Mouse (Mus musculus): Measurements from ENCODE around the gene Col4a6. TPM values are rescaled to one million over a fixed set of nuclear protein-coding genes. Genes with fewer than 3 reads are reported as not detected.

The Col4a6 gene
- polyA plus RNA-seq, 1 experiment = 0.73 TPM

DNA sequence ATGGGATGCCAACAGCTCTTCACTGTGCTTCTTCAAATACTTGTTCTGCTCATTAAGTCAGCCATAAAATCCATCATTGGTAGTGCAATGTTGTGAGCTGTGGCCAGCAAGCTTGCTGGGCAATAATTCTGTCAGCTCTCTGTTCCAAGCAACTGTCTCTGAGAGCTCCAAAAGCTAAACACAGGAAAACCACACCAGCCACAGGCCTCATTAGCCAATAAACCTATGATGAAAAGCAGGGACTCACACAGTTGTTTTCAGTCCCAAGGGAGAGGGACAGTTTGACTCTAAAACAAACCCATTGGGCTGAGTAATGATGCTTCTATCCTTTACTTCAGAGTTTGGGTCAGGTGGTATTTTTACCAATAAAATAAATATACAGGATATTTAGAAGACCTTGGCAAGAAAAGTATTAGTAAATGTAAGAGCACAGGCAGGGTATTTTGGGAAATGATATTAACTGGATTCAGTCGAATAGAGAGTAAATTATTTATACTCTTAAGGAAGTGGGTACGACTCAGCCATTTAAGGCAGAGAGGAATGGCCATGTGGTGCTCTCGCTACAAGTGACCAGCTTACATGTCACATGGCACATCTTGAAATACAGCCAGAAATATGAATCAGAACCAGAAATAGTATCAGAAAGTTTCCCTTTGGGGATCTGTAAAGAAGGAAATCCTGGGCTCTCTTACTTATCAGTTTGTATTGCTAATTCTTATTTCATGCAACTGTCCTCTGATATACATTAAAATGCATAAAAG is 181.0 kb downstream of the Col4a6 start:
- Histone ChIP-seq H3K4me3 (ENCODE audit: insufficient read depth, low read length) (no peak overlapping the region), H3K27ac (ENCODE audit: insufficient read depth, low read length) (no peak overlapping the region)
- TF ChIP-seq CTCF (IDR thresholded peaks at IDR 0.05; ENCODE audit: extremely low read depth, insufficient read depth, low read length) = no peak
- TF ChIP-seq POLR2A (IDR thresholded peaks at IDR 0.05; ENCODE audit: extremely low read depth, insufficient read depth, low read length) = no peak

GRCm38 (mm10) chrX:141276397-141276796 is 197.5 kb downstream of the Col4a6 start:
- Histone ChIP-seq H3K4me1 (ENCODE audit: control insufficient read depth, insufficient read depth, low read length) (no peaks in the 10 kb centered on the region), H3K4me3 (ENCODE audit: insufficient read depth, low read length) (no peak overlapping the region), H3K27ac (ENCODE audit: insufficient read depth, low read length) (no peak overlapping the region)
- TF ChIP-seq POLR2A (IDR thresholded peaks at IDR 0.05; ENCODE audit: extremely low read depth, insufficient read depth, low read length) (no peak), CTCF (IDR thresholded peaks at IDR 0.05; ENCODE audit: extremely low read depth, insufficient read depth, low read length) (no peak)

More for the DNA sequence above, 181.0 kb downstream of the Col4a6 start:
- H3K4me1 ChIP-seq (ENCODE audit: control insufficient read depth, insufficient read depth, low read length) = no peaks in the 10 kb centered on the region

GRCm38 (mm10) chrX:141265986-141266385 is 207.9 kb downstream of the Col4a6 start:
- TF ChIP-seq POLR2A (IDR thresholded peaks at IDR 0.05; ENCODE audit: extremely low read depth, insufficient read depth, low read length) (no peak), CTCF (IDR thresholded peaks at IDR 0.05; ENCODE audit: extremely low read depth, insufficient read depth, low read length) (no peak)
- H3K27ac ChIP-seq (ENCODE audit: insufficient read depth, low read length) = no peak overlapping the region
- H3K4me3 ChIP-seq (ENCODE audit: insufficient read depth, low read length) = no peak overlapping the region
- no peaks in the 10 kb centered on the region for H3K4me1 ChIP-seq (ENCODE audit: control insufficient read depth, insufficient read depth, low read length)

DNA sequence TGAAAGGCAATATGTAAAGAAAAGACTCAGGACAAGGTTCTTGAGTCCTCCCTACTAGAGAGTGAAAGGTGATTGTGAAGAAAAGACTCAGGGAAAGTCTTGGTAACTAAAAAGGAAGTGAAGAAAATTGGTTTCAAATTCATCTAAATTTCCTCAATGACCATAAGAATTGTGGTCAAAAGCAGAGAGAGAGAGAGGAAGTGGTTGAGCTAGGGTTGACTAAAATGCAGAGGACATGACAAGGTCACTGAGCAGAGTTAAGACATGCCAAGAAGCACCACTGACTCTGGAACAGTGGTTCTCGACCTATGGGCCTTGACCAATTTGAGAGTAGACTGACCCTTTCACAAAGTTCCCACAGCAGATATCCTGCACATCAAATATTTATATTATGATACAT is 224.2 kb downstream of the Col4a6 start:
- Histone ChIP-seq H3K4me1 (ENCODE audit: control insufficient read depth, insufficient read depth, low read length) (no peaks in the 10 kb centered on the region), H3K4me3 (ENCODE audit: insufficient read depth, low read length) (no peak overlapping the region), H3K27ac (ENCODE audit: insufficient read depth, low read length) (no peak overlapping the region)
- TF ChIP-seq CTCF (IDR thresholded peaks at IDR 0.05; ENCODE audit: extremely low read depth, insufficient read depth, low read length) (no peak), POLR2A (IDR thresholded peaks at IDR 0.05; ENCODE audit: extremely low read depth, insufficient read depth, low read length) (no peak)

DNA sequence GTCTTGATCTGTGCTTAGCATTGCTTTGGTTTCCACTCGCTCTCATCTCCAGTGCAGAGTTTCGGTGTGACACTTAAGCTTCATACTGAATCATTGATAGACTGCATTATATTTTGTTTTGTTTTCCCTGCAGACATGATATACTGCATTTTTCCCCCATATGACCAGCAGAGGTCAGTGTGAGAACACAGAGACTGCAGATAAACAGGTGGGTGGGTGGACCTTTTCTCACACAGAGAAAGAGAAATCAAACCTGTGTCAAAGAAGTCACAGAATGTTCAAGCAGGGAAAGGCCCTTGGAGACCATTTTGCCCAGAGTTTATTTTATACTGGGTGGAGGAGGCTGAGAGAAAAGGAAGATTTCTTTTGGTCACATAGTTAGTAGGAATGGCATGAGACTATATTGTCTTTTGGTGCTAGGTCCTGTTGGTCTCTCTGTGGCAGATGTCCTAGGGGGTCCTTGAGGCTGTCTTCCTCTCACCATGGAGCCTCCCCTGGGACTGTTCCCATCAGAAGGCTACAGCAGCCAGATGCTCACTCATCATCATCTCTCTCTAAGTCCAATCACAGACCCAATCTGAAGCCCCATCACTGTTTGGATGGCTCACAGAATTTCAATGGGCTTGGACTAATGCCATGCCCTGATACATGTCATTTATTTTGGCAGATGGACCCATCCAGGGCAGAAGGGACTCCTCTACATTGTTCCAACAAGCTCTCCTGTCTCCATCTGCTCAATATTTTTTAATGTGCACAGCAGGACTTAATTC is 237.1 kb downstream of the Col4a6 start:
- TF ChIP-seq POLR2A (IDR thresholded peaks at IDR 0.05; ENCODE audit: extremely low read depth, insufficient read depth, low read length) = no peak
- TF ChIP-seq CTCF (IDR thresholded peaks at IDR 0.05; ENCODE audit: extremely low read depth, insufficient read depth, low read length) = peak; percentile 43; the same call in 1 of the 2 replicates
- H3K4me3 ChIP-seq (ENCODE audit: insufficient read depth, low read length) = no peak overlapping the region
- H3K4me1 ChIP-seq (ENCODE audit: control insufficient read depth, insufficient read depth, low read length) = no peaks in the 10 kb centered on the region
- no peak overlapping the region for H3K27ac ChIP-seq (ENCODE audit: insufficient read depth, low read length)

DNA sequence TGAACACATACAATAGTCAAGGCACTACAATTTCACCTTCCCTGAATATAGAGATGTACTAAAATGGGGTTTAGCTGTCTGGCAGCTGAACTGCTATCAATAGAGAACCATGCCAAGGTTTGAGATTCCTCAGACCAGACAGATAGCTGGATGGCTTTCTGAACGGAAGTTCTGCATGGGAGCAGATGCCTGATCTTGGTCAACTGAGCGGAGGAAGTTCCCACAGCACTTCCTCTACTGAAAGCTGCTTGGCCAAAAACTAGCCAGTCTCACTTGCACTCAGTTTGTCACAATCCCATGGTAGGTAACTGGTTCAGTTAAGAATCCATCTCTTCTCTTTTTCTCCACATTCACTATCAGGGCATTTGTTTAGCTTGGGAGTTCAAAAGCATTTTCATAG is 245.7 kb downstream of the Col4a6 start:
- H3K27ac ChIP-seq (ENCODE audit: insufficient read depth, low read length) = no peak overlapping the region
- no peak overlapping the region for H3K4me3 ChIP-seq (ENCODE audit: insufficient read depth, low read length)
- no peaks in the 10 kb centered on the region for H3K4me1 ChIP-seq (ENCODE audit: control insufficient read depth, insufficient read depth, low read length)
- no peak for TF ChIP-seq CTCF (IDR thresholded peaks at IDR 0.05; ENCODE audit: extremely low read depth, insufficient read depth, low read length)
- TF ChIP-seq POLR2A (IDR thresholded peaks at IDR 0.05; ENCODE audit: extremely low read depth, insufficient read depth, low read length) = no peak

DNA sequence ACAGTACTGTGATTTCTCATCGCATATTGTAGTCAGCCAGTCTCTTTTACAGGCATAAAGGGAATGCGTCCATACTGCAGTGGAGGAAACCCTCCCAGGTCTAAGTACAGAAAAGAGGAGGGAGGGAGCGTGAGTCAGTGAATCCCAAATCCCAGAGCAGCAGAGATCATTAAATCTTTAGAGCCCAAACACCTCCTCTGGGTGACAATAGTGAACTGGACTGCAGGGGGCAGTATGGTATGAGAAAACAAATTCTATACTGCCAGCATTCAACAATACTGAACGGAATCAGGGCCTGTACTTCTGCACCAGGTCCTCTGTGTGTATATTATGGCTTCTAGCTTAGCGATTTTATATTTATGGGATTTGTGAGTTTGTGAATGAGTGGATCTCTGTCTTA is 261.1 kb downstream of the Col4a6 start:
- H3K27ac ChIP-seq (ENCODE audit: insufficient read depth, low read length) = no peak overlapping the region
- no peaks in the 10 kb centered on the region for H3K4me1 ChIP-seq (ENCODE audit: control insufficient read depth, insufficient read depth, low read length)
- H3K4me3 ChIP-seq (ENCODE audit: insufficient read depth, low read length) = no peak overlapping the region
- peak; percentile 28; the same call in 1 of the 2 replicates for TF ChIP-seq CTCF (IDR thresholded peaks at IDR 0.05; ENCODE audit: extremely low read depth, insufficient read depth, low read length)
- no peak for TF ChIP-seq POLR2A (IDR thresholded peaks at IDR 0.05; ENCODE audit: extremely low read depth, insufficient read depth, low read length)

DNA sequence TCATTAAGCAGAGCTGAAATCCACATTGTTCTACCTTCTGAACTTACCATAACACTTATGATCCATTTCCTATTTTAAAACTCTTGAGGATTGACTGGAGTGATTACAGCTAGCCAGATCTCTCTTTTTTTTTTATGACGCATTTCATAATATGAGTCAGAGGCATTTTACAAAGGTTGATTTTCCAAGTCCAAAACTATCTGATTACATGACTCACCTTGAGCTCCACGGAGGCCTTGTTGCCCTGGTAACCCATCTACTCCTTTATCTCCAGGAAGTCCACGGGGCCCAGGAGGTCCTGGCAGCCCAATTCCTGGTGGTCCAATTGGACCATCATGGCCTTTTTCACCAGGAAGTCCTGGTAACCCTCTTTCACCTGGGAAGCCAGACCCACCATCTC is 274.9 kb downstream of the Col4a6 start:
- no peak overlapping the region for H3K27ac ChIP-seq (ENCODE audit: insufficient read depth, low read length)
- H3K4me3 ChIP-seq (ENCODE audit: insufficient read depth, low read length) = no peak overlapping the region
- H3K4me1 ChIP-seq (ENCODE audit: control insufficient read depth, insufficient read depth, low read length) = no peaks in the 10 kb centered on the region
- TF ChIP-seq CTCF (IDR thresholded peaks at IDR 0.05; ENCODE audit: extremely low read depth, insufficient read depth, low read length) (no peak), POLR2A (IDR thresholded peaks at IDR 0.05; ENCODE audit: extremely low read depth, insufficient read depth, low read length) (no peak)

GRCm38 (mm10) chrX:141195036-141195435 is 278.8 kb downstream of the Col4a6 start:
- TF ChIP-seq POLR2A (IDR thresholded peaks at IDR 0.05; ENCODE audit: extremely low read depth, insufficient read depth, low read length) (no peak), CTCF (IDR thresholded peaks at IDR 0.05; ENCODE audit: extremely low read depth, insufficient read depth, low read length) (no peak)
- H3K4me1 ChIP-seq (ENCODE audit: control insufficient read depth, insufficient read depth, low read length) = no peaks in the 10 kb centered on the region
- H3K4me3 ChIP-seq (ENCODE audit: insufficient read depth, low read length) = no peak overlapping the region
- no peak overlapping the region for H3K27ac ChIP-seq (ENCODE audit: insufficient read depth, low read length)

DNA sequence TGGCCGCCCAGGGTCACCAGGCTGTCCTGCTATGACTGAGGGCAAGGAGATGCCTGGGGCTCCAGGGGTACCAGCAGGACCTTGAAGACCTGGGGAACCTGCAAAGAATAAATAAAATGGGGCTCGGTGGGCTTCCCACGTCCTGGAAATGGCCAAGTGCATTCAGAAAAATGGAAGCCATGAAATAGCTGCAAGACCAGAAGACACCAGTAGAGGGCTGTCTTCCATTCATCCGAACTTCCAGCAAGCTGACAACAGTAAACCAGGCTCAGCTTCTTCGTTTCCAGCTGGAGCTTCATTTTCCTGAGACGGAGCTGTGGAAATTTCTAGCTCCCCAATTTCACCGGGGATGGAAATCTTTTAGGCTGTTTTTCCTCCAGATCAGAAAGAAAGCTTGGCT is 298.5 kb downstream of the Col4a6 start:
- TF ChIP-seq POLR2A (IDR thresholded peaks at IDR 0.05; ENCODE audit: extremely low read depth, insufficient read depth, low read length) = no peak
- TF ChIP-seq CTCF (IDR thresholded peaks at IDR 0.05; ENCODE audit: extremely low read depth, insufficient read depth, low read length) = peak; percentile 41; the same call in 1 of the 2 replicates
- H3K4me3 ChIP-seq (ENCODE audit: insufficient read depth, low read length) = no peak overlapping the region

More for the DNA sequence above, 298.5 kb downstream of the Col4a6 start:
- H3K4me1 ChIP-seq (ENCODE audit: control insufficient read depth, insufficient read depth, low read length) = no peaks in the 10 kb centered on the region
- no peak overlapping the region for H3K27ac ChIP-seq (ENCODE audit: insufficient read depth, low read length)
